Mouse (Mus musculus) lung, embryonic 14.5 days (tissue): ENCODE measurements at regions not wholly inside any gene's neighbourhood (a gene's known extent, or its start where the extent isn't known, plus 50 kb on each side); places are given as distances from the start of the nearest gene placed in this dataset.

Experiments used
- ATAC-seq: fragments of 200-750 bp; cut with Nextera tagmentation; 2 replicates; pipeline ENCODE4 v1.8.0; 2017; ENCODE audit warnings: mild to moderate bottlenecking, moderate TSS enrichment, moderate library complexity; ENCODE audit not compliant: insufficient read depth
- DNase-seq: peaks from one replicate; pipeline ENCODE4 v3.0.0-alpha.2; 2015
- H3K27ac ChIP-seq: fragments of 300-500 bp; sonication (generic); 2 replicates; pipeline ENCODE4 v1.5.1; 2014; ENCODE audit warnings: low read depth, mild to moderate bottlenecking, moderate library complexity
- H3K27me3 ChIP-seq: fragments of 300-500 bp; sonication (generic); 2 replicates; pipeline ENCODE4 v1.6.1; 2014; ENCODE audit warnings: low read length, control low read depth; ENCODE audit not compliant: insufficient read depth
- H3K36me3 ChIP-seq: fragments of 300-500 bp; sonication (generic); 2 replicates; pipeline ENCODE4 v1.6.1; 2014; ENCODE audit warnings: control low read depth; ENCODE audit not compliant: insufficient read depth
- H3K4me1 ChIP-seq: fragments of 300-500 bp; sonication (generic); 2 replicates; pipeline ENCODE4 v1.6.1; 2014; ENCODE audit warnings: antibody characterized with exemption, control low read depth; ENCODE audit not compliant: insufficient read depth
- H3K4me2 ChIP-seq: fragments of 300-500 bp; sonication (generic); 2 replicates; pipeline ENCODE4 v1.6.1; 2014; ENCODE audit warnings: mild to moderate bottlenecking
- H3K4me3 ChIP-seq: fragments of 300-500 bp; sonication (generic); 2 replicates; pipeline ENCODE4 v1.5.1; 2014; ENCODE audit warnings: low read depth, low read length
- H3K9ac ChIP-seq: fragments of 300-500 bp; sonication (generic); 2 replicates; pipeline ENCODE4 v1.6.1; 2014
- H3K9me3 ChIP-seq: fragments of 300-500 bp; sonication (generic); 2 replicates; pipeline ENCODE4 v1.6.1; 2016; ENCODE audit warnings: low read depth, low read length, control low read depth
- CTCF ChIP-seq: IDR thresholded peaks from 2 replicates; pipeline ENCODE4 v1.5.1; 2016; ENCODE audit warnings: antibody characterized with exemption, low read depth
- WGBS: fragments of 180-500 bp; shearing (Covaris S2); extraction: QIAGEN DNeasy Blood & Tissue Kit; methylation state at CpG from one replicate; pipeline ENCODE4 v1.1.7; 2014; 5-methylcytosine and 5-hydroxymethylcytosine counted together

DNA sequence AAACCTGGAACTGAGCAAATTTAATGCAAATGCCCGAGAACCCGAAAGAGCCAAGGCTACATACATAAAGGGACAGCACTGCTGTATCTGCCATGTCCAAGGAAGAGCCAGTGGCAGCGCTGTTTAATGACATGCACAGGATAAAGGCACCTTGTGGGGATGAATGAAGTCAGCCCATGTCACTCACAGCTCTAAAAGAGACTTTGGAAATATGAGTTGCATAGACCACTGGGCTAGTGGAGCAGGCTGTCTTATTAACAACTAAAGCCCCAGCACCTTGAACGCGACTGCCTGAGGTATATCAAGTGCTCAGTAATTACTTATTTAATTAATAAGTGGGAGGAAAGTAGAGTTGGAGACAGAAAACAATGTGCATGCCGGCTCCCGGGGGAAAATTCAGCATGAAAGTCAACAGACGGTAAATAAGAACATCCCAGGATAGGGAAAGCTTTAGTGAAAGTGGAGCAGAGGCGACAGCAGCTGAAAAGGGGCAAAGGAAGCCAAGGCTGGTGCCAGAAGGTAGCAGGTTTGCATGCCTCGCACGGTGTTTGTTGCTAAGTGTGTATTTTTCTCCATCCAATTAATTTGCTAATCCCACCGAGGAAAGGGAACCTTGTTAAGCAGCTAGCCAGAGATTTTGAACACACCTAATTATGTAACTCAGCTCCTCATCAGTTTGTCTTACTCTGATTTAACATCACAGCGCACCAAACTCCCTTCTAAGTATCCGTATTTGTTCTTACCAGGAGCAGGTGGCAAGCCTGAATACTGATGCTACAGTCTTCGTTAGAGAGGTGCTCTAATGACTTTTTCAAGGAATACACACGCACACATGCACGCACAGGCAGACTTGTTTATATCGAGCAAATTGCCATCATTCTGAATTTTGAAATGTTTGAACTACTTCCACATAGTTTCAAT is 167.4 kb downstream of the Triml1 start:
- ATAC-seq (no peak), DNase-seq (no peak)
- Histone ChIP-seq H3K36me3 (no peaks in the 10 kb centered on the region), H3K27ac (no peak overlapping the region), H3K4me1 (no peaks in the 10 kb centered on the region), H3K9ac (no peak overlapping the region), H3K9me3 (no peaks in the 10 kb centered on the region), H3K27me3 (no peaks in the 10 kb centered on the region), H3K4me2 (no peak overlapping the region), H3K4me3 (no peak overlapping the region)
- no peak for TF ChIP-seq CTCF
- 77% methylated on average over 18 of the region's 18 CpGs for WGBS

- no peaks in the 10 kb centered on the region for H3K36me3 ChIP-seq
- H3K27me3 ChIP-seq, result no peaks in the 10 kb centered on the region
- no peak for ATAC-seq
- TF ChIP-seq CTCF, result no peak
- H3K4me3 ChIP-seq, result no peak overlapping the region
- no peak overlapping the region for H3K9ac ChIP-seq
- no peak overlapping the region for H3K27ac ChIP-seq
- no peaks in the 10 kb centered on the region for H3K9me3 ChIP-seq
- H3K4me1 ChIP-seq, result no peaks in the 10 kb centered on the region
- WGBS, result 72% methylated on average over 4 of the region's 4 CpGs
- no peak for DNase-seq
- H3K4me2 ChIP-seq, result no peak overlapping the region
Measured at GRCm38 (mm10) chr8:42972545-42972944, 168.7 kb downstream of the Triml1 start.

GRCm38 (mm10) chr8:42967862-42968395 is 173.4 kb downstream of the Triml1 start:
- H3K27ac ChIP-seq, result no peak overlapping the region
- WGBS, result 41% methylated on average over 8 of the region's 8 CpGs
- H3K9ac ChIP-seq, result no peak overlapping the region
- H3K4me3 ChIP-seq, result no peak overlapping the region
- H3K36me3 ChIP-seq, result no peaks in the 10 kb centered on the region
- no peaks in the 10 kb centered on the region for H3K9me3 ChIP-seq
- H3K4me1 ChIP-seq, result no peaks in the 10 kb centered on the region
- TF ChIP-seq CTCF, result no peak
- ATAC-seq (no peak), DNase-seq (peak; percentile 11)
- H3K27me3 ChIP-seq, result no peaks in the 10 kb centered on the region
- no peak overlapping the region for H3K4me2 ChIP-seq

GRCm38 (mm10) chr8:42964507-42964906 is 176.8 kb downstream of the Triml1 start:
- 66% methylated on average over 2 of the region's 2 CpGs for WGBS
- no peaks in the 10 kb centered on the region for H3K4me1 ChIP-seq
- no peak overlapping the region for H3K4me3 ChIP-seq
- no peaks in the 10 kb centered on the region for H3K27me3 ChIP-seq
- no peak for DNase-seq
- H3K36me3 ChIP-seq, result no peaks in the 10 kb centered on the region
- H3K4me2 ChIP-seq, result no peak overlapping the region
- no peak for TF ChIP-seq CTCF
- no peak for ATAC-seq
- no peak overlapping the region for H3K9ac ChIP-seq
- no peak overlapping the region for H3K27ac ChIP-seq
- H3K9me3 ChIP-seq, result no peaks in the 10 kb centered on the region

GRCm38 (mm10) chr8:42958052-42958805 is 183.1 kb downstream of the Triml1 start:
- 61% methylated on average over 11 of the region's 11 CpGs for whole genome bisulfite sequencing
- TF ChIP-seq CTCF, result no peak
- ATAC-seq, result peak; percentile 58; the same call in 1 of the 2 replicates

DNA sequence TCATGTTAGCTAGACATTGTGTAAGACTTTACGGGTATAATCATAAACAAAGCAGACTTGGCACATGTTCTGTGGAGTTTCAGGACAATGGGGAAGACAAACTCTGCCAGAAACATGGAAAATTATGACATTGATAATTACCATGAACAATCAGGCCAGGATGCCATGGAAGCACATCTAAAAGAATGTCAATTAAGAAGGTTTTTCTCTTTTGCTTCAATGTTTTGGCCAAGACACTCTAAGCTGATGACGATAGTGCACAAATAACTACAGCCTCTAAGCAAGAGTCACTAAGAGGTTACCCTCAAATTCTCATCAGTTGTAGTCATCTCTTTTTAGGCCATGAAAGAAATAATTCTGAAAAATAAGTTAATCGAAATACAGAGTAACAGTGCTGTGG is 208.7 kb downstream of the Triml1 start:
- DNase-seq (no peak), ATAC-seq (no peak)
- H3K4me3 ChIP-seq, result no peak overlapping the region
- no peaks in the 10 kb centered on the region for H3K27me3 ChIP-seq
- no peak overlapping the region for H3K9ac ChIP-seq
- H3K27ac ChIP-seq, result no peak overlapping the region
- H3K9me3 ChIP-seq, result no peaks in the 10 kb centered on the region
- no peaks in the 10 kb centered on the region for H3K4me1 ChIP-seq
- WGBS, result 87% methylated on average over 3 of the region's 3 CpGs
- no peak for TF ChIP-seq CTCF
- no peak overlapping the region for H3K4me2 ChIP-seq
- H3K36me3 ChIP-seq, result no peaks in the 10 kb centered on the region

More at GRCm38 (mm10) chr8:42958052-42958805, 183.1 kb downstream of the Triml1 start:
- Histone ChIP-seq H3K27ac (no peak overlapping the region), H3K36me3 (no peaks in the 10 kb centered on the region), H3K4me3 (no peak overlapping the region), H3K9me3 (no peaks in the 10 kb centered on the region), H3K27me3 (no peaks in the 10 kb centered on the region), H3K4me2 (no peak overlapping the region), H3K4me1 (no peaks in the 10 kb centered on the region), H3K9ac (no peak overlapping the region)
- peak; percentile 70 for DNase-seq

- Histone ChIP-seq H3K4me2 (no peak overlapping the region), H3K36me3 (no peaks in the 10 kb centered on the region), H3K27ac (no peak overlapping the region), H3K27me3 (no peaks in the 10 kb centered on the region), H3K9ac (no peak overlapping the region), H3K4me3 (no peak overlapping the region), H3K4me1 (no peaks in the 10 kb centered on the region), H3K9me3 (no peaks in the 10 kb centered on the region)
- no peak for ATAC-seq
- TF ChIP-seq CTCF, result no peak
- WGBS, result 75% methylated on average over 5 of the region's 5 CpGs
- DNase-seq, result no peak
Measured at GRCm38 (mm10) chr8:42891658-42892057, 249.6 kb downstream of the Triml1 start.
